Mouse (Mus musculus) colon, adult 2 months (tissue): Measurements from ENCODE around the gene Tbc1d14. TPM values are rescaled to one million over a fixed set of nuclear protein-coding genes. Genes with fewer than 3 reads are reported as not detected.

Experiments used
- polyA plus RNA-seq: library from polyadenylated mRNA; depleted of rRNA; stranded (reverse); fragments of >200 nt; gene quantifications from 2 replicates; pipeline ENCODE4 v1.2.3, GENCODE M21; 2012; rRNA removed

The Tbc1d14 gene
- 15.1 and 17.8 TPM in 2 replicates for polyA plus RNA-seq

GRCm38 (mm10) chr5:36593176-36593575, at the start of gene Tbc1d14:
Tbc1d14 (minus strand) TSS chr5:36593276.

GRCm38 (mm10) chr5:36484171-36484990, 108.7 kb downstream of the Tbc1d14 start, which contains the start of the genes Tada2b and Ccdc96:
Tada2b (minus strand) TSS chr5:36484285.
Ccdc96 (plus strand) TSS chr5:36484588.

DNA sequence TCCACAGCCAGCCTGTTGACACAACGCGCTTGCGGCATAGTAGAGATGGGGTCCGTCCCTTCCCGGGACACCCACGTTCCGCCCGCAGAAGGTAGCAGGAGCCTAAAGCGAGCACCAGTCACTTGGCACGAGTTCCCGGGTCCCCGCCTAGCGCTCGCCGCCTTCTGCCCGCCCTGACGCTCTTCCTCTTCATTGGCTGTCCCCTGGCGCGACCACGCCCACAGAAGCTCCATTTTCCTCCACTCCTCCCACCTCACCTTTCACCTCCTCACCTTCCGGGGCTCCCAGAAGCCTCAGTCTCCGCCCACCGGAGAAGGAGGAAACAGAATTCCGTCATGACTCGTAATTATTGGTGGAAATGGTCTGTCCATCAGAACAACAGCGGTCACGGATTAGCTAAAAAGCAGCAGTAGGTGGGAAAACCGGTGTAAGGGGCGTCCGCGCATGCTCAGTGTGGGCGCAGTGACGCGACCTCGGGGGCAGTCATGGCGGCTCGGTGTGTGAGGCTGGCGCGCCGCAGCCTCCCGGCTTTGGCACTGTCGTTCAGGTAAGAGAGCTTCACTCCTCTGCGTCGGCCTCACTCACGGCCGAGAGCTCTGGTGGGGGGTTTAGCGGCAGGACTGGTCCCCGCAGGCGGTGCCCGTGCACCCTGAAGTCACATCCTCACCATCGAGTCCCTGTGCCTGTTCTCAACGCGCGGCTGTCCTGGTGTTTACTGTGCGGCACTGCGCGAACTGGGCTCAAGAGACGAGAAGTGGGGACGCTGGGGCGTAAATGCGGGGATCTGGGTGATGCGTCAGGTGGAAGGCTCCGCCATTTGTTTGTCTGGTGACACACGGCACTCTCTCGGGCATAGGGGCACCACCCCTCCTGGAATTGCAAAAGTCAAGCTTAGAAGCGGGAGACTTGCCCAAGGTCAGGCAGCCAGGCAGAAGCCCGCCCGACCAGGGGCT, 128.1 kb downstream of the Tbc1d14 start, which contains the start of gene Grpel1:
Gene Grpel1, plus strand, starts transcription at position 290 of the 953 bp plus-strand sequence.

Other genes starting within 250 kb of the Tbc1d14 start
- 15.4 and 15.9 TPM in 2 replicates for gene Sorcs2, start 195.1 kb downstream of the Tbc1d14 start, polyA plus RNA-seq
- gene Grpel1, start 128.3 kb downstream of the Tbc1d14 start, polyA plus RNA-seq = 11.2 and 15.3 TPM in 2 replicates
- 10.7 and 10.8 TPM in 2 replicates for gene Tada2b, start 109.0 kb downstream of the Tbc1d14 start, polyA plus RNA-seq
- 0.06 TPM in 1 of 2 replicates, not detected in the other for gene Ccdc96, start 108.7 kb downstream of the Tbc1d14 start, polyA plus RNA-seq
- gene D5Ertd579e, start 102.7 kb upstream of the Tbc1d14 start, polyA plus RNA-seq = 11.8 and 14.9 TPM in 2 replicates
- 29.2 and 37.3 TPM in 2 replicates for gene Bloc1s4, start 155.4 kb upstream of the Tbc1d14 start, polyA plus RNA-seq
- 123 and 160 TPM in 2 replicates for gene Mrfap1, start 203.5 kb upstream of the Tbc1d14 start, polyA plus RNA-seq
- gene Man2b2, start 237.4 kb upstream of the Tbc1d14 start, polyA plus RNA-seq = 102 and 115 TPM in 2 replicates